Mouse (Mus musculus) liver, embryonic 16.5 days (tissue): ENCODE results near the gene Vmn2r37. TPM values are rescaled to one million over a fixed set of nuclear protein-coding genes. Genes with fewer than 3 reads are reported as not detected.
"Not testable (repeated sequence)": the region's sequence is repeated elsewhere in the genome, so short reads cannot be mapped to it uniquely, and the experiment has no call there.

ENCODE experiments used
- ATAC-seq: fragments of 200-750 bp; cut with Nextera tagmentation; 2 replicates; pipeline ENCODE4 v1.8.0; 2017; ENCODE audit warnings: low read depth, mild to moderate bottlenecking, moderate number of reproducible peaks, moderate library complexity
- H3K27ac ChIP-seq: fragments of 300-500 bp; sonication (generic); 2 replicates; pipeline ENCODE4 v1.5.1; 2014; ENCODE audit warnings: mild to moderate bottlenecking, low read length
- H3K27me3 ChIP-seq: fragments of 300-500 bp; sonication (generic); 2 replicates; pipeline ENCODE4 v1.6.1; 2014; ENCODE audit warnings: low read depth, low read length, mixed read lengths; ENCODE audit not compliant: control insufficient read depth, insufficient read depth
- H3K36me3 ChIP-seq: fragments of 300-500 bp; sonication (generic); 2 replicates; pipeline ENCODE4 v1.6.1; 2014; ENCODE audit warnings: mild to moderate bottlenecking; ENCODE audit not compliant: control insufficient read depth, insufficient read depth
- H3K4me1 ChIP-seq: fragments of 300-500 bp; sonication (generic); 2 replicates; pipeline ENCODE4 v1.6.1; 2014; ENCODE audit warnings: low read depth, low read length, mixed read lengths; ENCODE audit not compliant: control insufficient read depth
- H3K4me2 ChIP-seq: fragments of 300-500 bp; sonication (generic); 2 replicates; pipeline ENCODE4 v1.6.1; 2014; ENCODE audit warnings: low read depth, low read length, mixed read lengths
- H3K4me3 ChIP-seq: fragments of 300-500 bp; sonication (generic); 2 replicates; pipeline ENCODE4 v1.5.1; 2014; ENCODE audit warnings: low read depth, mild to moderate bottlenecking, low read length
- H3K9ac ChIP-seq: fragments of 300-500 bp; sonication (generic); 2 replicates; pipeline ENCODE4 v1.6.1; 2014; ENCODE audit warnings: low read depth, low read length
- H3K9me3 ChIP-seq: fragments of 300-500 bp; sonication (generic); replicated peaks from 2 replicates; pipeline ENCODE4 v1.6.1; 2016; ENCODE audit warnings: low read length; ENCODE audit not compliant: control insufficient read depth
- WGBS: fragments of 180-500 bp; shearing (Covaris S2); extraction: QIAGEN DNeasy Blood & Tissue Kit; methylation state at CpG from one replicate; pipeline ENCODE4 v1.1.7; 2014; ENCODE audit not compliant: insufficient replicate concordance; 5-methylcytosine and 5-hydroxymethylcytosine counted together
- polyA plus RNA-seq: library from polyadenylated mRNA; unstranded; fragments of >200 nt; fragmentation: Nextera tagmentation; extraction: Ambion mirVana; gene quantifications from 2 replicates; pipeline ENCODE4 v1.2.1, GENCODE M21; 2015

Vmn2r37 gene
- polyA plus RNA-seq = not detected in 2 replicates

DNA sequence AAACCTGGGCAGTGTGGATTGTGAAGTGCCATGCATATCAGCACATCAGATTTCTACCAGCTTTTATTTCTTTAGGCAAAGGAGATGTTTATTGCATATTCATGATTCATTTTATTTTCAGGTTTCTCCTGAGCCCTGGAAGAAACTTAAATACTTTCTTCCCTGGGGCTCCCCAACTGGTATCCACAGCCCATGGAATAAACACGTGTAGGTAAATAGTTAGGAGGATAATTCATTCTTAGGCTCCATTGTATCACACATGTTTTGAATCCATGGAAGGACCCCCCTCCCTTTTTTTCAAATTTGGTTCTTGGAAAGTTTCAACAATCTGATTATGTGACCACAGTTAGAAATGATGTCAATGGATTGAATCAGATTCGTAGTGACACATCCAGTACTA lies at the start of gene Vmn2r37:
TSS of gene Vmn2r37 (minus strand) at position 101 of the 400 bp plus-strand sequence.
- not testable (repeated sequence) for H3K4me2 ChIP-seq, H3K4me3 ChIP-seq, H3K9me3 ChIP-seq, H3K36me3 ChIP-seq, H3K27me3 ChIP-seq, H3K4me1 ChIP-seq, H3K9ac ChIP-seq, ATAC-seq, H3K27ac ChIP-seq
- 32% methylated on average over 1 of the region's 2 CpGs for WGBS

Other genes starting within 250 kb of the Vmn2r37 start
- gene Vmn2r39, start 192.9 kb downstream of the Vmn2r37 start, polyA plus RNA-seq = not detected in 2 replicates
- gene Vmn2r38, start 125.8 kb downstream of the Vmn2r37 start, polyA plus RNA-seq = not detected in 2 replicates